10 mouse cellular contexts compared by ENCODE assay signal in genomic region chr7:79793688-79794087, GRCm38 (mm10). TPM values are rescaled to one million over a fixed set of nuclear protein-coding genes. Genes with fewer than 3 reads are reported as not detected.
DNase-seq lines count a peak whose midpoint lies in the region; ATAC-seq and TF ChIP-seq lines count a peak whose summit lies in the region.
"Had no signal": no experiment of that assay in that cellular context is flagged by ENCODE, and none has a peak within 500 bp of the region (broad histone marks: within the 10 kb centered on the region; RNA-seq: fewer than 3 reads in every experiment).

TSS of gene Mesp1 (minus strand) at chr7:79793788.

- H3K36me3 ChIP-seq in testis, adult 2 months (ENCODE audit: control insufficient read depth, insufficient read depth, low read length): no peaks in the 10 kb centered on the region
- H3K36me3 ChIP-seq in liver, embryonic 11.5 days (ENCODE audit: control insufficient read depth, insufficient read depth, low read length): no peaks in the 10 kb centered on the region
- no peaks in the 10 kb centered on the region for H3K36me3 ChIP-seq in stomach, postnatal 0 days (ENCODE audit: control insufficient read depth, insufficient read depth, low read length)

- peak within 1 kb of the TSS; percentile 1; the same call in 1 of the 2 replicates for H3K9ac ChIP-seq in liver, embryonic 11.5 days (ENCODE audit: low read depth, low read length)
- H3K9ac ChIP-seq in stomach, postnatal 0 days (ENCODE audit: low read length): peak within 1 kb of the TSS; percentile 47

- H3K4me2 ChIP-seq in liver, embryonic 11.5 days: peak within 1 kb of the TSS; percentile 76
- H3K4me2 ChIP-seq in stomach, postnatal 0 days (replicated peaks; ENCODE audit: low read depth): peak within 1 kb of the TSS; percentile 62

- ATAC-seq in liver, embryonic 11.5 days (replicated peaks; ENCODE audit: low FRiP score): no peak
- ATAC-seq in stomach, postnatal 0 days (ENCODE audit: low FRiP score, low TSS enrichment): no peak

- H3K4me1 ChIP-seq in testis, adult 2 months (ENCODE audit: control insufficient read depth, insufficient read depth, low read length): peaks cover 18% of the 10 kb centered on the region
- peaks cover 8% of the 10 kb centered on the region for H3K4me1 ChIP-seq in liver, embryonic 11.5 days (replicated peaks; ENCODE audit: control insufficient read depth, insufficient read depth, low read length)
- peaks cover 6% of the 10 kb centered on the region; the same call in 1 of the 2 replicates for H3K4me1 ChIP-seq in stomach, postnatal 0 days (replicated peaks; ENCODE audit: control insufficient read depth, insufficient read depth)

- no peak for TF ChIP-seq CTCF in testis, adult 2 months (IDR thresholded peaks at IDR 0.05; ENCODE audit: control insufficient read depth, insufficient read depth, insufficient replicate concordance, low read depth, low read length)
- no peak for TF ChIP-seq CTCF in stomach, postnatal 0 days (IDR thresholded peaks at IDR 0.05; ENCODE audit: low read depth)

- peak within 1 kb of the TSS; percentile 61 for H3K27ac ChIP-seq in testis, adult 2 months (ENCODE audit: control insufficient read depth, insufficient read depth, low read depth, low read length)
- H3K27ac ChIP-seq in liver, embryonic 11.5 days (ENCODE audit: low read depth, low read length): no peak within 1 kb of the TSS
- H3K27ac ChIP-seq in stomach, postnatal 0 days (replicated peaks): no peak within 1 kb of the TSS

- TF ChIP-seq POLR2A in testis, adult 2 months (IDR thresholded peaks at IDR 0.05; ENCODE audit: control insufficient read depth, low read depth, low read length): no peak

- no peaks in the 10 kb centered on the region for H3K27me3 ChIP-seq in testis, adult 2 months (ENCODE audit: control insufficient read depth, insufficient read depth, low read length)
- H3K27me3 ChIP-seq in liver, embryonic 11.5 days (replicated peaks; ENCODE audit: control insufficient read depth, insufficient read depth, low read length): peaks cover 56% of the 10 kb centered on the region
- H3K27me3 ChIP-seq in stomach, postnatal 0 days (ENCODE audit: control insufficient read depth, insufficient read depth, low read length): 0 out of 2 replicates have a peak, but pooled peaks cover 12% of the 10 kb centered on the region

- H3K4me3 ChIP-seq in testis, adult 2 months (ENCODE audit: control insufficient read depth, low read depth, low read length): peak within 1 kb of the TSS; percentile 91
- H3K4me3 ChIP-seq in liver, embryonic 11.5 days (ENCODE audit: low read depth, low read length): peak within 1 kb of the TSS; percentile 49
- peak within 1 kb of the TSS; percentile 46 for H3K4me3 ChIP-seq in stomach, postnatal 0 days (ENCODE audit: low read depth, low read length)

- H3K9me3 ChIP-seq in liver, embryonic 11.5 days (ENCODE audit: control insufficient read depth, low read length): no peaks in the 10 kb centered on the region
- H3K9me3 ChIP-seq in stomach, postnatal 0 days (ENCODE audit: control insufficient read depth, low read length): no peaks in the 10 kb centered on the region

- DNase-seq in heart, adult 11 months: peak; percentile 89
- no peak for DNase-seq in heart, postnatal 25 days (ENCODE audit: low spot score)
- DNase-seq in testis, postnatal 10 days (ENCODE audit: low spot score): no peak
- DNase-seq in liver, embryonic 11.5 days (ENCODE audit: low spot score): no peak
- DNase-seq in stomach, postnatal 0 days (ENCODE audit: low spot score): no peak
- no peak for DNase-seq in layer of hippocampus, adult 18-20 months (ENCODE audit: low spot score in 2 of 2)
- DNase-seq in ovary, postnatal 36 days (ENCODE audit: low spot score): no peak
- DNase-seq: adrenal gland, adult 8-10 months had no signal

- no peak for TF ChIP-seq EP300 in stomach, postnatal 0 days (optimal IDR thresholded peaks at IDR 0.05)

- intact Hi-C loops in heart, postnatal 25 days (cut with DNase I): loop anchor here (10.0 kb wide), 1 partner anchor 301 kb away; no protein-coding TSS in a partner anchor

- 63% methylated on average over 6 of the region's 6 CpGs for WGBS in liver, embryonic 11.5 days
- WGBS in stomach, postnatal 0 days: 71% methylated on average over 6 of the region's 6 CpGs

RNA-seq across cellular contexts. Expression of gene Mesp1, which starts in this region (rescaled TPM):
- total RNA-seq in heart, postnatal 25 days (2021): not detected
- 101 and 134 TPM in 2 replicates for polyA plus RNA-seq in testis, adult 2 months (2012; rRNA removed)
- not detected in 2 replicates for polyA plus RNA-seq in liver, embryonic 11.5 days (2014; fragmentation: Nextera tagmentation; extraction: Ambion mirVana)
- not detected in 2 replicates for polyA plus RNA-seq in stomach, postnatal 0 days (2015; fragmentation: Nextera tagmentation; extraction: Ambion mirVana)
- under 1 TPM; 0.36 to 0.42 TPM for total RNA-seq in layer of hippocampus, adult 18-20 months (2021)
- total RNA-seq: adrenal gland, adult 8-10 months; neutrophil, adult 5-6 weeks had no signal

Comparison
In these comparisons a context has a peak if more than half of its experiments do, and no peak if none do; other contexts are left out.
1. RNA of gene Mesp1 (polyA plus RNA-seq): 101 to 134 TPM in testis, adult 2 months; not detected in liver, embryonic 11.5 days and not detected in stomach, postnatal 0 days; every median in the first group is over 100 times any median in the second.
2. Peak in every context shown above with its lines, with median percentiles within 50 percentile points of each other: H3K4me3 ChIP-seq.